Mouse (Mus musculus): ENCODE data around the gene Map3k20.

The Map3k20 gene

DNA sequence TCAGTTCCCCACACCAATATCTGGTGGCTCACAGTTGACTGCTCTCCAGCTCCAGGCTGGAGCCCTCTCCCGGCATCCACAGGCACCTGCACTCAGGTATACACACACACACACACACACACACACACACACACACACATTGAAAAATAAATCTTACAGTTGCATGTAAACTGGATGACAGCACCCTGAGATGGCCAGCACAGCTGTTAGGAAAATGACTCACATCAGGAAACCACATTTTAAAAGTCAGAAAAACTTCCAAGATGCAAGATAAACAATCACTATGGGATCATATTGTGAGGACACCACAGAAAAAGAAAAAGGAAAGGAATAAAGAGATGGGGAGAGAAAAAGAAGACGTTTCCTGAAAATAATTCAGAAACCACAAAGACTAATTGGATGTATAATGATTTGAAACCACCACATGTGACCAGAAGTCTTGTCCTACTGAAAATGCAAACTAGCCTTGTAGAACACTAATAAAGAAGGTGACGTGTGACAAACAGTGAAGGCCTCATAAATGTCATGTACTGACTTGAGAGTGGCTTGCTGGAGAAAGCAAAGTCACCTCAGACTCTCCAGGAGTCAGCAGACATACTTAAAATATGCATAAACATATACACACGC, 7.1 kb upstream of the Map3k20 start:
- in situ Hi-C loops (cut with MboI, MseI) = no loop called here

DNA sequence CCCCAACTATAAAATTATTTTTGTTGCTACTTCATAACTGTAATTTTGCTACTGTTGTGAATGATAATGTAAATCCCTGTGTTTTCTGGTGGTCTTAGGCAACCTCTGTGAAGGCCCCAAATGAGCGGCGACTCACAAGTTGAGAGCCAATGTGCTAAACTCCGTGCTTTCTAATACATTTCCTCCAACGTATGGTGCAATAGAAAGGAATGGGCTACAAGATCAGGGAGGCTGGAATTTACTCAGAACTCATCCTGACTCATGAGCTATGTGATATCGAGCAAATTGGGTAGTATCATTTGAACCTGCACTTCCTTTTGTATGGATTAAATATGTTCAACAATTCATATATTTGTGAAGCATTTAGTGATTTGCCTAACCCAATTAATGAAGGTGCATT, 4.9 kb upstream of the Map3k20 start:
- in situ Hi-C loops (cut with MboI, MseI) = no loop called here

DNA sequence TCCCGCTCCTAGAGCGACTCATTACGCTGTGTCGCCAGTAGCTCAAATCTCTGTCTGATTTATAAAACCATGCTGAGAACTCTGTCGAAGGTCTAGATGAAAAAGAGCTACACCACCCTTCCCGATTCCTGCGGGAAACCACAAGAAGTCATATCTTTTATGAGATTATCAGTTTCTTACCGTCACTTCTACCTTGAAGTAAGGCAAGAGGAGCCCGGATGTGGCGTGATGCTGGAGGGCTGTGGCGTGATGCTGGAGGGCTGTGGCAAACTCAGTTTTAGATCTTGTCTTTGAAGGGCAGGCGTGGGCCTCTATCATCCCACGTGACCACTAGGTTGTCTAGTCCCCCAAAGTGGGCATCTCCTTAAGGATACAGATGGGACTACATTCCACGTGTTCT, 3.5 kb upstream of the Map3k20 start:
- in situ Hi-C loops (cut with MboI, MseI) = no loop called here

DNA sequence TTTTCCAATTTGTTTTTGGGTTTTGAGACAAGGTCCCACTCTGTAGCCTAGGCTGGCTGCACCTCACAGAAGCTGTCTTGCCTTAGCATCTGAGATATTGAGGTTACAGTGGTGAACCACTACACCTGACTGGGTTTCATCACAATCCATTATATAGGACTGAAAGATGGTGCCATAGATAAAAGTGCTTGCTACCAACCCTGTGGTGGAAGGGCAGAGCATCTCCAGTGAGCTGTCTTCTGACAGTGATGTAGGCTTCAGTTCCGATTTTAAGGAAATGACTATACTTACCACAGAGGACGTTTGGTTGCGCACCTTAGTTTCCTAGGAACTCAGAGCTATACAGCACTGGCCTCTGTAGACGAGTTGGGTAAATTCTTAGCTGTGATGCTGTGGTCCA, 2.7 kb upstream of the Map3k20 start:
- in situ Hi-C loops (cut with MboI, MseI) = no loop called here

DNA sequence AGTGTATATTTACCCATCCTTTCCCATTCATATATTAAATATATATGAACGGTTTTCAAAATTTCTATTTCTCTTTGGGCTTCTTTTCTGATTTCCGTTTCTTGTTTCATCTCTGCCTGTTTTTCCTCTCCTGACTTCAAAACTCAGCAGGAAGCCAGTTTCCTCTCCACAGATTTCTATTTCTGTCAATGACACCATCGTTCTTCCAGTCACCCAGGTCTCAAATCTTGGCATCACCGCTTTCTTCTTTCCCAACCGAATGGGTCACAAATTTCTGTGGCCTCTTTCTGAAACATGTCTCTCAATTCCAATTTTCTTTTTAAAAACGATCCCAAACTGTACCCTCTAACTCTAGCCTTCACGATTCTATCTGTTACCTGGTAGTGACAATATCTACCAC, 748 bp upstream of the Map3k20 start:
- in situ Hi-C loops (cut with MboI, MseI) = no loop called here

DNA sequence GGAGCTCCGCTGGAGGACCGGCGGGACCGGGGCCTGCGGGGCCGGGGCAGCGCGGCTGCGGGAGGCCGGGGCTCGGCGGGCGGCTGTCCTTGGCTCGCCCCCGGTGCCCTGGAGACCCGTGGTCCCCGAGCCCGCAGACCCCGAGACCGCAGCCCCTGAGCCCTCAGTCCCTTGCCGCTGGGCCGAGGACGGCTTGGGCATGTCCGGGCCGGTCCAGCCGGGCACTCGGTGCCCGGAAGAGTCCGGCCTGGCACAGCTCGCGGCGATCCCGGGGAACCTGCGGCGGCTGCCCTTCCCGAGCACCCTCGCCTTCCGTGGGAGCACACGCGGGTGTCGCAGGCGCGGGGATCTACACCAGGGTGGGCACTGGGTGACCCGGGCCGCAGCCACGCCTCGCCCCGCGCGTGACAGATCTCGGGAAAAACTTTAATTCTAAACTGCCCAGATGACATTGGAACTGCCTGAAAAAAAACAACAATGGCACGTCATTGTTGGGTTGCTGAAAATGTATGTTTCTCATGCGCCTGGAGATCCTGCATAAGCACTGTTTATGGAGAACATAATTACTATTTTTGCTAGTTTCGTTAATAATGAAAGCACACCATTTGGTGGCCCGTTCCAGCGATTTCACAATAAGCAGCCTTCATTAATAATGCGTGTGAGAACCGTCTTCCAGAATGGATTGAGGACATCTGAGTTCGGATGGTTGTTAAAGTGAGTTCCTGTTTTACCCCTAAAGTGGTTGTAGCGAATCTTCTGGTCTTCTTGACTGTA, 638 bp downstream of the Map3k20 start:
- in situ Hi-C loops (cut with MboI, MseI) = no loop called here

DNA sequence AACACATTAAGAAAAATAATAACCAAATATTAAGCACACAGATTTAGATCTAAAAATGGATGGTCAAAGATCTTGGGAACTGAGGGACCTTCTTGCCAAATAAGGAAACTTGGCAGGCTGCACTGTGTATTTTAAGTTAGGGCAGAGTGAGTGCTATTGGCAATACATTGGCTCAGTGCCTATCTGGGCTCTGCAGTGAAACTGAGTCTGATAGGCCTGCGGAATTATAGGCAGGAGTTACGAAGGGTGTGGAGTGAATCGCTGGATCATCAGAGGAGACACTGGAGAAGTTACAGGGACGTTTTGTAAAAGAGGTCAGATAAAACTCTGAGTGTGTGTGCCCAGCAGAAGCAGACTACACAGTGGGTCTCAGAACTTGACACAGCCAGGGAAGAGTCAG, 1.7 kb downstream of the Map3k20 start:
- in situ Hi-C loops (cut with MboI, MseI) = no loop called here

DNA sequence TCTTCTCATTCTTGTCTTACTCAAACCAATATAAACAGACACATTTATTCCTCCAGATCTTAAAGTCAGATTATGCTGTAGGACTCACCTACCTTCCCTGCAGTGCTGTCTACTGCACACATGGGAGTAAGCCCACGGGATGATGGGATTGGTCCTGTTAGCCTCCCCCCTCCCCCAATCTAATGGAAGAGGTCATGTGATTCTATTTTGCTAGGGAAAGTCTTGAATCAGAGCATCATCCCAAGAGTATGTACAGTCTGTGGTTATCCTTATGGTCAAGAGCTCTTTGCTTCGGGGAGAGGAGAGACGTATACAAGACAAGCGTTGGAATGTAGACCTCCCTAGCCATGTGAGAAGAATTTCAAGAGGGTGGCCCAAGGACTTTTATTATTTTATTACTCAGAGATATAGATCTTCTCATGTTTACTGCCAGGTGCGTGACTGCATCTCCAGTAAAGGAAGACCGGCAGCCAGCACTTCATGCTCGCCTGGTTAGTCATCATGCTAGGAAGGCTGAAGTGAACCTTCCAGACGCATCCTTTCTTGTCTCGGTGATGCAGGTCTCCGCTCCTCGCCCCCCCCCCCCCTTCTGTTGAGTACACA, 3.6 kb downstream of the Map3k20 start:
- in situ Hi-C loops (cut with MboI, MseI) = no loop called here

DNA sequence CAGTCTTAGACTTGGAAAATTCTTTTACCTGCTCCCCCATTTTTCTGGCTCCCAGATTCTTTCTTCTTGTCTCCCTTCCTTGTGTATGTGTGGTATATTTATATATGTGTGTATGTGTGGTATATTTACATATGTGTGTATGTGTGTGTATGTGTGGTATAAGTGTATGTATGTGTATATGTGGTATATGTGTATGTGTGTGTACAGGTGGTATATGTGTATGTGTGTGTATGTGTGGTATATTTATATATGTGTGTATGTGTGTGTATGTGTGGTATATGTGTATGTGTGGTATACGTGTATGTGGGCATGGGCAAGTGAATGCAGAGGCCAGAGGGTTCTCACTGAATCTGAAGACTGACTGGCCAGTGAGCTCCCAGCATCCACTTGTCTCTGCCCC, 5.7 kb downstream of the Map3k20 start:
- in situ Hi-C loops (cut with MboI, MseI) = no loop called here

DNA sequence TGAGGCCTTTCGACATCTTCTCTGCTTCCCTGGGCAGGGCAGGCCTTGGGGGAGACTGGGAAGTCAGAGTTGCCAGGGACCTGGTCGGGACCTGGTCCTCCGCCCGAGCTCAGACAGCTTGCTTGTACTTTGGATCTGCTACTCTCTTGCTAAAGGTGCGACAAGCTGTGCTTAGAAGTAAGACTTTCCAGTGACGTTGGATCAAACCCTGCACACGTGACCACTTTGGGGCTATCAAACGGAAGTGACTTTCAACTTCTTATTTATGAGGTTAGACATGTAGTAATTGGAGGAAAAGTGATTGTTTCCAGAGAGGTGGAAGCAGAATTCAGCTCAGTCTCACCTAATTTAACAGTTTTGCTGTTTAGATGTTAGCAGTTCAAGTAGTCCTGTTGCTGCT, 7.1 kb downstream of the Map3k20 start:
- in situ Hi-C loops (cut with MboI, MseI) = no loop called here

DNA sequence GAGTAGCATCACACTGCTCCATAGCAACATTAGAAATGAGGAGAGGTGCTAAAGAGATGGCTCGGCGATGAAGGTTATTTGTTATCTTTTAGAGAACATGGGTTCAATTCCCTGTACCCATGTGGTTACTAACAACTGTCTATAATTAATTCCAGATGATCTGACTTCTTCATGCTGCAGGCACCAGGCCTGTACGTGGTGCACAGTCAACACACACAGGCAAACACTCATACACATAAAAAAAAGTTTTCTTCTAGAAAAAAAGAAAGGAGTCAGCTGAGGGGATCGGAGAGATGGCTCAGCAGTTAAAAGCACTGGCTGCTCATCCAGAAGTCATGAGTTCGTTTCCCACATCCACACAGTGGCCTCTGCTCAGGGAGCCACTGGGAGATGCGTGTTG, 9.6 kb downstream of the Map3k20 start:
- in situ Hi-C loops (cut with MboI, MseI) = no loop called here

DNA sequence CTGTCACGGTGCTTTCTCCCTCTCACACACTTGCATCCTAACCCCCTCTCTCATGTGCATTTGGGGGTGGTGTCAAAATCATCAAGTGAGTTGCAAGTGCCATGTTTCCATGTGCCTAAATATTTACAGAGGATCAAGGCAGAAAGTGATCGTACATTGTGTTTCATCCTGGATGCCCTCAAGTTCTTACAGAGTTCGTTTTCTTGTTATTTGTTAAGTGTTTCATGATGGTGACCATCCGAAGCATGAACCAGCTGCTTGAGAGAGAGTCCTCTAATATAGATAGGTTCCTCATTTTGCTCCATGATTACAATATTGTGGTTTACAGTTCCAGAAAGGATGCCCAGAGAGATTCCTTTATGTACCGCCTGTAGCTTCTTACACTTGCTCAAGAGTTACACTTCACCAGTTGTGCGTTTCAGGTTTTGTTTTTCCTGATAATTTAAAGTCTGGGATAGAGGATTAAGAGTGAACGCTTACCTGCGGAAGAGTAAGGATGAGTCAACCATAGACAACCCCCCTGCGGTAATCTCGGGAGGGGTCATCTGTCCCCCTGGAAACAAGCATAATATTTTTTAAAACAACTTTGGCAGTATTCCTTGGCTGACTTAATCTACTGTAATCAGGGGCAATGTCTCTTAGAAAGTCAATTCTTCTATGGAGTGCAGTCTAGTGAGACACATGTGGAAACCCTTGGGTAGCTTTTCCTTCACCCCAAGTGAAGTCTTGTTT, 11.7 kb downstream of the Map3k20 start:
- in situ Hi-C loops (cut with MboI, MseI) = no loop called here

DNA sequence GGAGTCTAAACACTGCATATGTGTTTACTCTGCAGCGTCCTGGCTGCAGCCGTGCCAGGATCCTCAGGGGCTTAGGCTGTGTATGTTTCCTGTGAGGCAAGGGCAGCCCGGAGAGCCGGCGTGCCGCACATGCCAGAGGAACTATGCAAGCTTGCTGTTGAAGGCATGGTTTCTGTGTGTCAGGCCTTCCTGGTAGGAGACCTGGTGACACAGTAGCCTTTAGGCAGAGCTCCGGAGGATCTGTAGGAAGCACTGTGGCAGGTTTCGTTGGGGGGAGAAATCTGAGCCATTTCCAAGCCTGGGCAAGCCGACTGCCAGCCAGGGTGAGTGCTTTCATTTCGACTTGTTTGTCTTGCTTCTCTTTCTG, 12.3 kb downstream of the Map3k20 start:
- in situ Hi-C loops (cut with MboI, MseI) = no loop called here

DNA sequence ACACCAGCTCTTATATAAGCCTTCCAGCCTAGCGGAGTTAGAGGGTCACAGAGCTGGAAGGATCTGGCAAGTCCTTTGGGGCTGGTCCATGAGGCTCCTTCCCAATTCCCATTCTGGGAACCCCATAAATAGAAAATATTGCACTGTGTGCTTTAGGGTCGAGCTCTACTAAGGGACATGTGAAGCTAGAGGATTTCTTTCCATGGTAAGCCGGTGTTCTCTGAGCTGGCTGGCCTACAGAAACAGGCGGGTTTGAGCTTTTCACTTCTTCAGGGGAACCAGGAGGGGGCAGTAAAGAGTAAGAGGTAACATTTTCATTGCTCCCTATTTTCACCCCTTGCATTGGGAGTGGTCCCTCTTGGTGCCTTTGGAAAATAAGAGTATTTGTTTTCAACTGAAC, 13.0 kb downstream of the Map3k20 start:
- in situ Hi-C loops (cut with MboI, MseI) = no loop called here

DNA sequence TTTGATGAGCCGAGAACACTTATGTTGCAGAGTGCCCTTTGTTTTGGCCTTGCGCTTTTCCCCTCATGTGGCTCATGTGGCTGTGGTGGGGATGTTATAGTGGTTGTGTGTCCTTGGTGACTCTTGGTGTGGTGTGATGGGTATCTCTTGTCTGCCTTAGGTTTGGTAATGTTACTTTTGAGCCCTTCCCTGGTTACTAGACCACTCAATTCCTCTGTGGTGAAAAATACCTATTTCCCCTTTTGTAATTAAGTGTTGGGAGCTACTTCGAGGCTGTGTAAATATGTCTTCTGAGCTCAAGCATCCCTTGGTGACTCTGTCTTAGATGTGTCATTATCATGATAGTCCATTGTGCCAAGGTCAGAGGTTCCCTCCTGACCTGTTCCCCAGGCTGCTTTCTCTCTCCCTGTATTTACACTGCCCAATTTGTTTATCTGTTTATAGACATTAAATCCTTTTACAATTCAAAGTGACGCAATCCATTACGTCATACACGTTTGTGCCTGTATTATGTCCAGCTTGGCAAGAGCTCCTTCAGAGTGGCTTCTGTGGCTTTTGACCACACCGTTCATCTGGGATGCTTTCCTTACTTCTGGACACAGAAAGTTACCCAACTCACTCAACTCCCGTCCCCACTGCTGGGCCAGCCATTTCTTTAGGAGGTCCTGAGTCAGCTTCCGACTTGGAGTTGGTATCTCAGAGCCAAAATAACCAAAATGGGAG, 15.9 kb downstream of the Map3k20 start:
- in situ Hi-C loops (cut with MboI, MseI) = no loop called here

DNA sequence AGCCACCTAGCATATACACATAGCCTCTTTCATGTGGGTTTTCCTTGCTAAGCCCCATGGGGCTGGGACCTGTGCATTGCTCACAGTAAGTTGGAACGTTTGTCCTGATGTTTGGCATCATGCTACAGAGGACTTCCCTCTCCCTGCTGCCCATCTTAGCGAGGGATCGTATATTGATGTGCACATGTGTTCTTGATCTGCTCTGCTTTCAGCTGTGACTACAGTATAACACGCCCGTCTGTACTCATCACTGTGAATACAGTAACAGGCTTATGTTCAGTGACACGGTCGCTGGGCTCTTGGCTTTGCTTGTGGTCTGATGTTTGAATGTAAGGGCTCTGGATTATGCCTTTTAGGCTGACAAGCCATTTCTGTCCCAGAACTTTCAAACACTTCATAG, 20.3 kb downstream of the Map3k20 start:
- in situ Hi-C loops (cut with MboI, MseI) = no loop called here

DNA sequence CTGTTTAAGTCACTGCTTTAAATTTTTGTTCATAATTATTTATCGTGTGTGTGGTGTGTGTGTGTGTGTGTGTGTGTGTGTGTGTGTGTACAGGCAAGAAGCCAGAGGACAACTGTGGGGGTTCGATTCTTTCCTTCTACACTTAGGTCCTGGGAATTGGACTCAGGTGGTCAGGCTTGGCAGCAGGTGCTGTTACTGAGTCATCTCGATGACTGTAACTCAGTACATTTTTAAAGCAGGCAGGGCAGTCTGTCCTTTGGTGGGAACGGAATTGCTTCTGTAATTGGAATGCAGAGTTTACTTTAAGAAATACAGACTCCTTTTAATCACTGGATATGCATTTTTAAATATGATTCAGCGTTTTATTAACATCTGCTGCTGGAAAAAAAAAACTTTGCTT, 22.9 kb downstream of the Map3k20 start:
- in situ Hi-C loops (cut with MboI, MseI) = no loop called here

DNA sequence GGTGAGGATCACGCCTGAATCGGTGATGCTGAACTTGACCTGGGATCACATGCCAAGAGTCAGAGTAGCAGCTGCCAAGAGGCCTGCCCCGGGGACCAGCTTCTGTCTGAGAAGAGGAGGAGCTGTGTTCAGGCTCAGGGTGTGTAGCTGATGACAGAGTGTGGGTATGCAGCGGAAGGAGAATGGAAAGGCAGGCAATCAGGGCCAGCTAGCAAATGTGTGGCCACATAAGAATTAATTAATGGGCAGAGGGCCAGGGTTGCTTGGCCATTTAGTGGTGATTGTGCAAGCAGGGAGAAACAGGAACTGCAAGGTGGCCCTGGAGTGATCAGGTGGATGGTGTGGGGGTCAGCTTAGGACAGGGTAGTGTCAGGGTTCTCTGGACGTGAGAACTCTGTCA, 23.5 kb downstream of the Map3k20 start:
- in situ Hi-C loops (cut with MboI, MseI) = no loop called here

DNA sequence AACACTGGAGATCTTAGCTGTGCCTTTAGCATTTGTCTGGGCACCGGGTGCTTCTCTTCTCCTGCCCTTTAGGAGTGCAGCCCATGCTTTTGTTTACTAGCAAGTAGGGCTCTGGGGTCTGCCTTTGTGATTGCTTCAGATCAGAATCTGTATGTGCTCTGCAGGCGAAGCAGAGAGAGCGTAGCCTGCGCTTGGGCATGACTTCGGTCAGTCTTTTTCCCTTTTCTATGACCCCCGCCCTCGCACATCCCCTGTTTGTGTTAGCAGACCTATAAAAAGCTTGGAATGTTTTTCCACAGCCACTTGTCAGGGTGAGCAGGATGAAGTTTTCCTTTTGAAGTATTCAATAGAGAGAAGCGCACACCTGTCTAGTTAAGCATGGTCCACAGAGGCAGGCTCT, 26.0 kb downstream of the Map3k20 start:
- in situ Hi-C loops (cut with MboI, MseI) = no loop called here

DNA sequence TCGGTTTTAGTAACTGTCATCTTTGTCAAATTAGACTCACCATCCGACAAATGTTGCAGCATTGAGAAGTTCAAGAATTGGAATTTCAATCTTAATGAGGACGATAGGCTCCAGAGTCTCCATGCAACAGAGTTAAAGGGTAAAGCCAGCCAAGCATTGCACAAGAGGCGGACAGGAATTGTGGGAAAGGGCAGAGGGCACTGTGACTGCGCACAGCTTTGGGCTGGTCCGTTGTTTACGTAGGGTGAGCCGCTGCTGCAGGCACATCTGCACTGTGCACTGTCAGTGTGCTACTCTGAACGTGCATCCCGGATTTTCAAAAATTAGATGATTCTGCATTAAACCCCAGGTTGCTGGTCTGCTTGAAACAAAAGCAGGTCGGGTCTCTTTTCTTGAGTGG, 27.9 kb downstream of the Map3k20 start:
- in situ Hi-C loops (cut with MboI, MseI) = no loop called here

DNA sequence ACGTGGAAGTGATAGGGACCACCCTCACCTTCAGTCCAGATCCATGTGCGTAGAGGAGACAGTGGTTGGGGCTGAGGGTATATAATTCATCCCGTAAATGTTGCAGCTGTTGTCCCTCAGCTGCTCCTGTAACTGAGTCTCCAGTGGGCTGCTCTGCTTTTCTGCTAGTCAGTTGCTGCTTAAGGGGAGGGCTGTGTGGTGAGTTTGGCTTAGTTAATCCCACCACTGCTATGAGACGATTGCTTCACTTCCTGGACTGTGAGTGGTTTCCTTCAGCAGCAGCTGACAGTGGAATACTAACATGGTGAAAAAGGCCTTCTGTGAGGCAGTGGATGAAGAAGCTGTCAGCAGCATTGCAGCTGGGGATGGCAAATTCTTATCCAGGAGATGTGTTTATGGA, 33.0 kb downstream of the Map3k20 start:
- in situ Hi-C loops (cut with MboI, MseI) = no loop called here
